Mouse (Mus musculus) small intestine, adult 2 months (tissue): ENCODE measurements around the gene Kdm4b. TPM values are rescaled to one million over a fixed set of nuclear protein-coding genes. Genes with fewer than 3 reads are reported as not detected.

Source experiments
- H3K27ac ChIP-seq: fragments of 200-500 bp; 2 replicates; pipeline ENCODE4 v1.5.1; 2012; ENCODE audit warnings: low read depth, low read length, control low read depth, inconsistent platforms; ENCODE audit not compliant: insufficient read depth
- H3K27me3 ChIP-seq: fragments of 200-500 bp; 2 replicates; pipeline ENCODE4 v1.6.1; 2012; ENCODE audit warnings: mild to moderate bottlenecking, moderate library complexity, low read length, inconsistent platforms; ENCODE audit not compliant: control insufficient read depth, insufficient read depth
- H3K36me3 ChIP-seq: fragments of 200-500 bp; 2 replicates; pipeline ENCODE4 v1.6.1; 2012; ENCODE audit warnings: mild to moderate bottlenecking, low read length, control low read depth, inconsistent platforms; ENCODE audit not compliant: control insufficient read depth, insufficient read depth
- H3K4me1 ChIP-seq: fragments of 200-500 bp; 2 replicates; pipeline ENCODE4 v1.6.1; 2012; ENCODE audit warnings: low read length, inconsistent platforms, mixed read lengths; ENCODE audit not compliant: control insufficient read depth, insufficient read depth, insufficient read length
- H3K4me3 ChIP-seq: fragments of 200-500 bp; 2 replicates; pipeline ENCODE4 v1.5.1; 2012; ENCODE audit warnings: low read depth, mild to moderate bottlenecking, control low read depth, inconsistent platforms, low read length, moderate library complexity
- CTCF ChIP-seq: fragments of 200-500 bp; IDR thresholded peaks from 2 replicates; pipeline ENCODE4 v1.5.1; 2012; ENCODE audit warnings: low read depth, mild to moderate bottlenecking, control low read depth, inconsistent platforms, low read length, moderate library complexity, mixed read lengths; ENCODE audit not compliant: insufficient replicate concordance, insufficient read length; ENCODE audit errors: extremely low read depth
- POLR2A ChIP-seq: fragments of 200-500 bp; IDR thresholded peaks from 2 replicates; pipeline ENCODE4 v1.6.1; 2012; ENCODE audit warnings: low read depth, mild to moderate bottlenecking, control low read depth, inconsistent platforms, low read length, moderate library complexity
- WGBS: fragments of 180-500 bp; shearing (Covaris S2); methylation state at CpG from one replicate; pipeline ENCODE4 v1.1.7; 2018; 5-methylcytosine and 5-hydroxymethylcytosine counted together
- polyA plus RNA-seq: library from polyadenylated mRNA; depleted of rRNA; stranded (reverse); fragments of >200 nt; gene quantifications from 2 replicates; pipeline ENCODE4 v1.2.3, GENCODE M21; 2012

Gene Kdm4b
- polyA plus RNA-seq, 1 experiment = 38.3 TPM

DNA sequence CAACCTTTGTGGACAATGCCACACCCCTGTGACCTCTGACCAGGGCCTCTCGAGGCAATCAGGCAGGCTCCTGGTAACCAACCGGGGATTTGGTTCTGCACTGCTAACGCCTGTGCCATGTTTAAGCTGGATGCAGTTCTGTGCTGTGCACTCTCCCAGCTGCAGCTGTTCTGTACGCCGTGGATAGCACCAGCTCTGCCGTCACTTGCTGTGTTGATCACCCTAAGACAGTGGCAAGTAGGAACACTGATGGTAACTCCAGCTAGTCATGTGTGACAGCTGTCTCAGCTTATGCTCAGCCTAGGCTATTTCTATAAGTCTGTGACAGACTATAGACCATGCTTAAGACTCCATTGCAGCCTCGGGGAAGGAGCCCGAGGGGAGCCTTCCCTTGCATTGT, 57.1 kb downstream of the Kdm4b start:
- Histone ChIP-seq H3K27ac (no peak overlapping the region), H3K4me3 (no peak overlapping the region), H3K27me3 (no peaks in the 10 kb centered on the region), H3K4me1 (no peaks in the 10 kb centered on the region), H3K36me3 (peaks cover 14% of the 10 kb centered on the region)
- WGBS = 72% methylated on average over 8 of the region's 8 CpGs
- TF ChIP-seq POLR2A = no peak

DNA sequence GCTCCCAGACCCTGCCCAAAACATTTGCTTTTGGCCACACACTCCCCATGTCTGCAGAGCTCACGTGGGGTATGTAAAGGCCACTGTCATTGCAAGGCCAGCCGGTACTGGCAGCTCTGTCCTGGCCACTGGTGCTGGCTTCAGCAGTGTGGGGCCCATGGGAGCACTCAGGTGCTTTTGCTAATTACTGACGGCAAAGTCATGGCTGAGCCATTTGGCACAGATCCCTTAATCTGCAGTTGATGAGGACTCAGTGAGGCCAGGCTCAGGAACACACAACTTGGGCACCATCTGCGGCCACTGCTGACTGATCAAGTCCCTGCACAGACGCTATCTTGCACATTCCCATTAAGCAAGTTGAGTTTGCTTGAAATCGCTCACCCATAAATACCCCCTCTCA, 59.0 kb downstream of the Kdm4b start:
- no peak for TF ChIP-seq POLR2A
- H3K27me3 ChIP-seq = no peaks in the 10 kb centered on the region
- no peak overlapping the region for H3K4me3 ChIP-seq
- H3K4me1 ChIP-seq = no peaks in the 10 kb centered on the region
- H3K36me3 ChIP-seq = peaks cover 21% of the 10 kb centered on the region
- H3K27ac ChIP-seq = no peak overlapping the region
- 90% methylated on average over 6 of the region's 6 CpGs for WGBS

DNA sequence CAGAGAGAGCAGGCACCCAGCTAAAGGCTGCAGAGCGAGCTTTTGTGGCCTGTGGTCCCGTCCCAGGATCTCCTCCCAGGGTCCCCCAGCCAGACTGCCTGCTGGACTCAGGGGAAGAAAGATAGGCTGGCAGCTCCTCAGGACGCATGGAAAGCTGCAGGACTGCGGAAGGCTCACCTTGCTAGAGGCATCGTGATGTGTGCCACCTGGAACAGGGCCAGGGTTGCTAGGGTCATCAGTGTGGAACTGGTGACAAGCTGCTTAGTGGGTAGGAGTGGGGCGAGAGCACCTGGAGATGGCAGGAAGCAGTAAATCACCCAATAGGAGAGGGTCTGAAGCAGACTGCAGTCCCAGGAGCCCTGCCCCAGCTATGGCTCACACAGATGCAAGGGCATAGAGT, 61.8 kb downstream of the Kdm4b start:
- 84% methylated on average over 6 of the region's 6 CpGs for WGBS
- Histone ChIP-seq H3K27me3 (no peaks in the 10 kb centered on the region), H3K36me3 (peaks cover 40% of the 10 kb centered on the region), H3K4me1 (no peaks in the 10 kb centered on the region), H3K27ac (no peak overlapping the region), H3K4me3 (no peak overlapping the region)
- no peak for TF ChIP-seq CTCF
- no peak for TF ChIP-seq POLR2A

DNA sequence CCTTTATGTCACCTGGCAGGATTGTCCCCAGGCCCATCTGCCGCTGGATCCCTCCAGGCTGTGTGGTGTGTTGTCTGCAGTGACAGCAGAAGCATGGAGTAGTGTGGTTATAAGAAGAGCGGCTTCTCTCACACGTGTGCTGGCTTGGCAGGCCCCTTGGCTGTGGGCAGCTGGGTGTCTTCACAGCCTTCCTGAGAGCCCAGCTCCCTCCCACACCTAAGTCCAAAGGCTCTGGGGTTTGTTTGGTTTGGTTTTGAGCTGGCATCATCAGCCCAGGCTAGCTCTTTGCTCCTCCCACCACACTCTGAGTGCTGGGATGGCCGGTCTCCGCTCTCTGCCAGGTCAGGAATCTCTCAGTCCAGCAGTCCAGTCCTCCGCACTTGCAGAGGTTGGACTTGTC, 67.4 kb downstream of the Kdm4b start:
- 92% methylated on average over 6 of the region's 6 CpGs for whole genome bisulfite sequencing
- H3K27ac ChIP-seq = no peak overlapping the region

DNA sequence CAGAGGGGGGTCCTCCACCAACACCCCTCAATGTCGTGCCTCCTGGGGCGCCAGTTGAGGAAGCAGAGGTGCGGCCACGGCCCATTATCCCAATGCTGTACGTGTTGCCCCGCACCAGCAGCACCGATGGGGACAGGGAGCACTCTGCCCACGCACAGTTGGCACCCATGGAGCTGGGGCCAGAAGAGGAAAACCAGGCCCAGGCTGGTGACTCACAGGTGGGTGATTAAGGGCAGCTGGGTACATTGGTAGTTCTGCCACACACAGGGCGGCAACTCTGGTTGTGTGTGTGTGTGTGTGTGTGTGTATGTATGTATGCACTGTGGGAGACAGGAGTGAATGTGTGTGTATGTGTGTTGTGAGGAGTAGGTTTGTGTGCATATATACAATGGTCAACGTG, 68.0 kb downstream of the Kdm4b start:
- 91% methylated on average over 10 of the region's 10 CpGs for WGBS
- no peaks in the 10 kb centered on the region for H3K4me1 ChIP-seq
- TF ChIP-seq CTCF = no peak
- no peak for TF ChIP-seq POLR2A
- H3K36me3 ChIP-seq = peaks cover 62% of the 10 kb centered on the region
- no peak overlapping the region for H3K27ac ChIP-seq
- no peak overlapping the region for H3K4me3 ChIP-seq
- H3K27me3 ChIP-seq = no peaks in the 10 kb centered on the region

More for the DNA sequence above, 67.4 kb downstream of the Kdm4b start:
- Histone ChIP-seq H3K36me3 (peaks cover 62% of the 10 kb centered on the region), H3K4me1 (no peaks in the 10 kb centered on the region), H3K4me3 (no peak overlapping the region), H3K27me3 (no peaks in the 10 kb centered on the region)
- TF ChIP-seq POLR2A (no peak), CTCF (no peak)

DNA sequence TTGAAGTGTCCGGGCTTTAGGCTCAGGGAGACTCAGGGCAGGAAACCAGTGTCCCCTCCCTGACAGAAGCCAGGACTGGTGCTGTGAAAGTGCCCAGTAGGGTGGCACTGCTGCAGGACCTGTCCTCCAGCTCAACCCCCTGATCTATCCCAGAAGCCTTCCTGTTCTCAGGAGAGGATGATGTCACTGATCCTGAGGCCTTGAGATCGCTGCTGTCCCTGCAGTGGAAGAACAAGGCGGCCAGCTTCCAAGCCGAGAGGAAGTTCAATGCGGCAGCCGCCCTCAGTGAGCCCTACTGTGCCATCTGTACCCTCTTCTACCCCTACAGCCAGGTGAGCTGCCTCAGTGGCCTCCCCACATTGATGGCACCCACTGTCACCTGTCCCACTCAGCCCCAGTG, 70.2 kb downstream of the Kdm4b start:
- Histone ChIP-seq H3K36me3 (peaks cover 57% of the 10 kb centered on the region), H3K4me1 (no peaks in the 10 kb centered on the region), H3K27ac (no peak overlapping the region), H3K27me3 (no peaks in the 10 kb centered on the region), H3K4me3 (no peak overlapping the region)
- 94% methylated on average over 6 of the region's 6 CpGs for WGBS
- no peak for TF ChIP-seq CTCF
- TF ChIP-seq POLR2A = no peak

DNA sequence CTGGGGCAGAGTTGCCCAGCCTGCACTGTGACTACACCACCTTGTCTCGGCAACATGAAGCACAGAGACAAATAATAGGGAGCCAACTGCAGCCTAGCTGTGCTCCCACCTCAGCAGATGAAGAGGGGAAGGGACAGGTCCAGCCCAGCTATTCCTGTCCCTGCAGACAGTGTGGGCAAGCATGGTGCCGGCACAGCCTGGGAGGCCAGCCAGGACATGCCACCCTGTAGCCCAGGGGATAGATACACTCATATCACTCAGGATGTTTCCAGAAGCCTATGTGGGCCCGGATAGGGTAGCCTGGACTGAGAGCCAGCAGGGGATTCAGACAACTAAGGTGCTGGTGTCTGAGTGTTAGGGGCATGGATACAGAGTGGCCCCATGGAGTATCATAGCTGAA, 74.4 kb downstream of the Kdm4b start:
- Histone ChIP-seq H3K27ac (no peak overlapping the region), H3K4me3 (no peak overlapping the region), H3K4me1 (no peaks in the 10 kb centered on the region), H3K36me3 (peaks cover 44% of the 10 kb centered on the region), H3K27me3 (no peaks in the 10 kb centered on the region)
- WGBS = 85% methylated on average over 3 of the region's 3 CpGs
- TF ChIP-seq CTCF (no peak), POLR2A (no peak)

DNA sequence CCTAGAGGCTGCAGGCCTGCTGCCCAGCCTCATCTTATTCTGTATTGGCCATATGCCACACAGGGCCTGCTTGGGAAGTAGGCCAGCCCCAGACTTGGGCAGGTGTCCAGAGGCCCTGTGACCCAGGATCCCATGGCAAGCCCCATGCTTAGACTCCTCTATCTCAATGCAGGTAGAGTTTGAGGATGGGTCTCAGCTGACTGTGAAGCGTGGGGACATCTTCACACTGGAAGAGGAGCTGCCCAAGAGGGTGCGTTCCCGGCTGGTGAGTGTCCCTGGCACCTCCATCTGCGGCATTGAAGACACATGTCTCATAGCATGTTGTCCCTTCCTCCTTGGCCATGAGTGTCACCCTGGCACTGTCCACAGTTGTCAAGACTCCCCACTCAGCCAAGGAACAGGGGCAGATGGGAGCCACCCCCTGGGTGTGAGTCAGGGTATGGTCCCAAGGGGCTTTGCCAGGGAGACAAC, 75.2 kb downstream of the Kdm4b start:
- Histone ChIP-seq H3K36me3 (peaks cover 44% of the 10 kb centered on the region), H3K27me3 (no peaks in the 10 kb centered on the region), H3K4me1 (no peaks in the 10 kb centered on the region), H3K27ac (no peak overlapping the region), H3K4me3 (no peak overlapping the region)
- 98% methylated on average over 4 of the region's 4 CpGs for WGBS
- no peak for TF ChIP-seq CTCF
- no peak for TF ChIP-seq POLR2A

DNA sequence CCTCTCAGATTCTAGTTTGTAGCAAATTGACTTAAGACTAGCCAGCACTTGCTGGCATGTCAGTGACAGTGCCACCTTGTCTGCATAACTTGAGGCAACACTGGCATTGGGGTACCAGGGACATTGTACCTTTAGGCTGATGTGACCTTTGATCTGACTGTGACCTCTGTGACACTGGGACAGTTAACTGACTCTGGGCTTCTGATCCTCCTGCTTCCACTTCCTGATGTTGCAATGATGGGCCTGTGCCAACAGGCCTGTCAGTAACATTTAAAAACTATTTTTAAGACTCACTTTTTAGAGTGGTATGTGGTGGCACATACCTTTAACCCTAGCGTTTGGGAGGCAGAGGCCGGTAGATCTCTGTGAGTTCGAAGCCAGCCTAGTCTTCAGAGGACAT, 79.5 kb downstream of the Kdm4b start:
- TF ChIP-seq POLR2A = no peak

More for the DNA sequence above, 79.5 kb downstream of the Kdm4b start:
- no peaks in the 10 kb centered on the region for H3K27me3 ChIP-seq
- no peaks in the 10 kb centered on the region for H3K4me1 ChIP-seq
- peaks cover 16% of the 10 kb centered on the region for H3K36me3 ChIP-seq
- no peak overlapping the region for H3K27ac ChIP-seq
- no peak overlapping the region for H3K4me3 ChIP-seq
- 83% methylated on average over 3 of the region's 3 CpGs for WGBS
